Mouse (Mus musculus): ENCODE results near the gene Fkbp3.

The Fkbp3 gene

GRCm38 (mm10) chr12:65035839-65036189, 38.0 kb downstream of the Fkbp3 start:
- no peak for DNase-seq (ENCODE audit: low spot score in 2 of 2)

- no peak for DNase-seq (ENCODE audit: low spot score in 2 of 2)
Measured at GRCm38 (mm10) chr12:65022842-65023241, 51.0 kb downstream of the Fkbp3 start.
